Mouse (Mus musculus): Measurements from ENCODE around the gene Apmap.
"Not testable (repeated sequence)": the region's sequence is repeated elsewhere in the genome, so short reads cannot be mapped to it uniquely, and the experiment has no call there.

Gene Apmap

GRCm38 (mm10) chr2:150621698-150622097 lies 13.3 kb upstream of the Apmap start:
- DNase-seq (ENCODE audit: low spot score in 2 of 2), result no peak

GRCm38 (mm10) chr2:150610097-150610496 lies 1.7 kb upstream of the Apmap start:
- no peak for DNase-seq (ENCODE audit: low spot score in 2 of 2)

DNA sequence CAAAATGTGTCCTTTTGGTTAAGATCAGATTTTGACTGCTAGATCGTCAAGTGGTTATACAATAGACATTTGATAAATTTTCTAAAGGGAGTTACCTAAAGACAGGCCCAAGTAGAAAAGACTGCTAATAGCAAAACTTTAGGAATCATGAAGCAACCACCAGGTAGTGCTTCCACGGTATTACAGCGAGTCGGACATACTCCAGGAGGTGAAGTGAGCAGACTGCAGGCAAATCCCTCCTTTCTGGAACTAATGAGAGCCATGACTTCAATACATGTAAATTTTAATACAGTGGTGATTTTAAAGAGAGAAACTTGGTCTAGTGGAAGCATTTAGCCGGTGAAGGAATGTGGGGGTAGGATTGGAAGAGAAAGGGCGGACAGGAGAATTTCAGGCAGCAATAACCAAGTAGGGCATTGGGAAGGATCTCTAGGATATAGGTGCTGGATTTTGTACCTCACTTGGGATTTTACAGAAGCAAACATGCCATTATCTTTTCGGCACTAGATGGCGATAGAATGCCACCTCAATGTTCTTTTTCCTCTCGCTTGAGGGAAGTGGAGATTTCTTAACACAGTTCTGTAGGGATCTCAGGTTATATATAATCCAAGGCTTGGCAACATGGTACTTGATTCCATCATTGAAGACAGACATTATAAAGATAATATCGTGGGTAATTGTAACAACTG lies 649 bp upstream of the Apmap start:
- no peak for DNase-seq (ENCODE audit: low spot score in 2 of 2)

DNA sequence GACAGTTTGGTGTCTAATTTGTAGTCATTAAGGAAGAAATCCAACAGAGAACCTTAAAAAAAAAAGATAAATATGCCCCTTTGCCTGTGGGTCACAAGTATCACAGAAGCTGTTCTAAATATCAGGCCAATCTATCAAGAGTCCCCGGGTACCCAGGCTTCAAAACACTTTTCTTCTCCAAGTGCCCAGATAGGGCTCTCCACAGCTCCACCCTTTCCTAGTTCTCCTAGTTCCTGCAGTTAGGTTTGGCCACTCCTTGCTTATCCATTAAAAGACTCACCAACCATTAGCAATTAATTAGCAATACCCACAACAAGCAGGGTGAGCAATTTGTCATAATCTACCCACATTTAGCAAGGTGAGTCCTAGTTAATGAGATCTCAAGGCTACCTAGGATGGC lies 1.3 kb downstream of the Apmap start:
- DNase-seq (ENCODE audit: low spot score in 2 of 2), result no peak

DNA sequence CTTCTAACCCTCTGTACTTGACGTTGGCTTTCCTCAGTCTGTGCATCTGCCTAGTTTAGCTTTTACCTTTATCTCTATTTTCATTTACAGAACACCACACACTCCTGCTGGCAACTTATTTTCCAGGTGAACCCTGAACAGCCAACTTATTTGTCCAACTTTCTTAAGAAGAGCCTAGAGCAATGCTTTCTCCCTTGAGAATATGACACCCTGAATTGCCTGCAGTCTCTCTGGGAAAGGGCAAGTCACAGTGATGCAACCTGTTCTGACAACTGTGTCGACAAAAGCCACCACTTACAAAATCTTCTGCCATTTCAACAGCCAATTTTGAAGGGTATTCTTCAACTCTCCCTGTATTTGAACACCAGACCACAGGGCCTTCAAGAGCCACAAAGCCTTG lies 3.6 kb downstream of the Apmap start:
- DNase-seq (ENCODE audit: low spot score in 2 of 2), result no peak

GRCm38 (mm10) chr2:150602166-150602565 lies 6.2 kb downstream of the Apmap start:
- DNase-seq (ENCODE audit: low spot score in 2 of 2), result no peak

- DNase-seq (ENCODE audit: low spot score in 2 of 2), result no peak
Observed at GRCm38 (mm10) chr2:150600263-150600662, 8.1 kb downstream of the Apmap start.

- DNase-seq (ENCODE audit: low spot score in 2 of 2), result no peak
Observed at GRCm38 (mm10) chr2:150595411-150596190, 12.8 kb downstream of the Apmap start.

DNA sequence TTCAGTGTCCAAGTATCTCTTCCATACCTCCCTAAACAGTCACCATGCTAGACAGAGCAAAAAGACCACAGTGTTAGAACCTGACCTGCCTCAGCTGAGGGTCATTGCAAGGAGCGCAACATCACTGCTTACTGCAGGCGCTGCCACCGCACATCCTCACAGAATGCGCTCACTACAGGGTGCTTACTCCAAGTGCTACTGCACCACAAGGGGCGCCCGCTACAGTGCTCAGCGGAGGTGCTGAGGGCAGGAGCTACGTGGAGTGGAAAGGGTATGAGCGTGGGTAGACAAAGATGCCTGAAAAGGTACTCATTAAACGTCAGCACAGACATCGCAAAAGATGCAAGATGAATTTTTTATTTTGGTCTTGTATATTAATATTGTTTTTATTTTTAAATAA lies 19.3 kb downstream of the Apmap start:
- no peak for DNase-seq (ENCODE audit: low spot score in 2 of 2)

GRCm38 (mm10) chr2:150579628-150580027 lies 28.7 kb downstream of the Apmap start:
- no peak for DNase-seq (ENCODE audit: low spot score in 2 of 2)

GRCm38 (mm10) chr2:150578603-150579002 lies 29.8 kb downstream of the Apmap start:
- no peak for DNase-seq (ENCODE audit: low spot score in 2 of 2)

GRCm38 (mm10) chr2:150576256-150576655 lies 32.1 kb downstream of the Apmap start:
- DNase-seq (ENCODE audit: low spot score in 2 of 2), result peak; percentile 12 to 44

DNA sequence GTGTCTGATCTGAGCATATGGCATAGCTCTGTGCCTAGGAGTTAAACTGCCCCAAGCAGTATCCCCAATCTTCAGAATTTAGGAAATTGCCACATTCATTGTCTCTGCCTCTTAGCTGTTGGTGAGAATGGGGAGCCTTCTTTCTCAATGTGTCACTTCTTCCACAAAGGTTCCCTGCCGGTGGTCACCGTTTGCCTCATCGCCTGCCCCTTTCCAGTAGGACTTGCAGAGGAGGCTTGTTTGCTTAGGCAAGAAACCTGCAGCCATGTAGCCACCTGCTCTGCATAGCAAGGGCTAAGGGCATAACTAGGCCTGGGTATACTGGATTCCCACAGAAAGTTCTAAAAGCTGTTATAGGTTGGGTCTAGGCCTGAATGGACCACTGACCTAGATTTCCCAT lies 35.9 kb downstream of the Apmap start:
- peak in 1 of 2 experiments; percentile 54 for DNase-seq (ENCODE audit: low spot score in 2 of 2)

GRCm38 (mm10) chr2:150570761-150571160 lies 37.6 kb downstream of the Apmap start:
- peak in 1 of 2 experiments; percentile 30 for DNase-seq (ENCODE audit: low spot score in 2 of 2)

DNA sequence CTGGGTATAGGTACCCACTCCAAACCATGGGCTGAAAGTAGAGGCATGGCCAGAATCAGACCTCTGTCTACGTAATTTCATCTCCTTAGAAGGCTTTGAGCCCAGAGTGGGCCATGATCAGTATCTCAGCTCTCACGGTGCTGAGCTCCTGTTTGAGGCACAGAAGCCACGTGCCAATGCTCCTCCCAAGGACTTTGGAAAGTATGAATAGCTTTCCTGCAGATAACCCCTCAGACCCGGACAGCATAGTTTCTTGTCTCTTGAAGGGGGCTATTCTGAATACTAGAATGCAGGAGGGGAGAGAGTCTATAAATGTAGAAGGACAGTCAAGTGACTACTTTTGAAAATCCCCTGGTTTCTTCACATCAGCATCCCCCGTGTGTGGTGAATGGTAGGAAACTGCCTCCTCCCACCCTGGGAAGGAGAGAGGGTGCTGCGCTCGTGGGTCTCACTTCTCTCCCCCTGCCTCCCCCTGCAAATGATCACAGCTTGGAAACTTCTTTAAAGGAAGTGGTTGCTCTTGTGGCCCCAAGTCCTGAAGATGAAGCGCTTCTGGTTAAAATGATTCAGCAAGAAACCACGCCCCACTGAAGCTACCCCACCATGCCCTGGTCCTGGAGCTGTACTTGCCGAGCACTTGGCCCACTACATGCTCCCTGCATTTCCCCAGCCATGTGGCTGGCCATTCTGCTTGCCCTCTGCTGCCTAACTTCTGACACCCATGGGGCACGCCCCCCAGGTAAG lies 38.3 kb downstream of the Apmap start, which contains the start of gene Cst7:
TSS of gene Cst7 (plus strand) at position 569 of the 744 bp plus-strand sequence.
- DNase-seq (ENCODE audit: low spot score in 2 of 2), result peak in 1 of 2 experiments; percentile 51

DNA sequence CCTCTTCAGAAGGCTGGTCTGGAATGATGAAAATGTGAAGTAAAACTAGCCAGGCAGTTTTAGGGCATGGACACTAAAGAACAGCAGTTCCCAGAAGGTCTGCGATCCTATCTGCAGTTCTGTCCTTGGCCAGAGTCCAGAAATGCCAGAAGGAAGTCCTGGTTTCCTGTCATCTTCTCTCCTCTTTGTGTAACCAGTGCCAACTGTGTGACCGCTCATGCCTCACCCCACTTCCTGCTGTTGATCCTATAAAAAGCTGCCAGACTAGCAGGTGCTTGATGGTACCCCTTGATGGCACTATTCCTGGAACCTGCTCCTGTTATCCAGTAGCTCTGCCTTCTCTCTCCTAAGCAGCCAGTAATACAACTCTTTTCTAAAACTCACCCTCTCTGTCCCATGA lies 41.3 kb downstream of the Apmap start:
- no peak for DNase-seq (ENCODE audit: low spot score in 2 of 2)

GRCm38 (mm10) chr2:150558568-150558967 lies 49.8 kb downstream of the Apmap start:
- no peak for DNase-seq (ENCODE audit: low spot score in 2 of 2)

- not testable (repeated sequence) for DNase-seq (ENCODE audit: low spot score in 2 of 2)
Observed at GRCm38 (mm10) chr2:150549576-150549975, 58.8 kb downstream of the Apmap start.
